Mouse (Mus musculus) effector memory CD4-positive, alpha-beta T cell, adult 5 months (primary cell): ENCODE results near the gene Nmral1. TPM values are rescaled to one million over a fixed set of nuclear protein-coding genes. Genes with fewer than 3 reads are reported as not detected.

Experiments
- polyA plus RNA-seq: library from polyadenylated mRNA; unstranded; fragments of 100-300 nt; shearing (Covaris generic); gene quantifications from one replicate; pipeline ENCODE4 v1.2.1, GENCODE M21; 2017

Nmral1 gene
- polyA plus RNA-seq, result 2.7 TPM

DNA sequence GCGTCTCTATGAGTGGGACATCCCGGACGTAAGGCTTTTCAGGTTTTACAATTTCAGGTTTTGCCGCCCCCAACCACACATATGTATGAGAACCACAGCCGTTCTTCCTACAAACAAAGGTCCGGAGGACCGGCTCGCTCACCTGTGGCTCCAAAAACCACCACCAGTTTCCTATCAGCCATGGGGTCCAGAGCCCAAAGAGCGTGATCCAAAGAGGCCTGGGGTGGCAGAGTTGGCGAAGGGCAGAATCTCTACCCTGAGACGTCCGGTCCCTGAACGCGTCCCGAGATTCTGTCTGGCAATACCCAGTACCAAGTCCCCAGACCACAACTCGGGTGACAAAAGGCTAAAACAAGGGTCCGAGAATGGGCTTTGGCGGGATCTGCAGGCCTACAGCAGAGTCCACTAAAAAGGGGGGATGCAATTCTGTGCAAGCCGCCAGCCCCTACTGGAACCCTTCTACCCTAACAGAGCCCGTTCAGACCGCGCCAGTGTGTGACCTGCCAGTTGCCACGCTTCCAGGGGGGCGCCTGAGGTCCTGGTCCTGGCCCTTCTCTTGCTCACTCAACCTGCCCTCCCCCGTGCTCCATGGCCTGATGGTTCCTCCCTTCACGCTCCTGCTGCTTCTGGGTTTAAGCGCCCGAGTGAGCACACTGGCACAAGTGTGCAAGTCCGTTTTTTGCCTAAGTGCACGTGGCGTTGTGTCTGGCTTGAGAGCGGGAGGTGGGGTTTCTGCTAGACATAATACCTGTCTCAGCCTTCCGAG, at the start of gene Nmral1:
Gene Nmral1 (minus strand): TSS at position 604 of the 766 bp plus-strand sequence.

DNA sequence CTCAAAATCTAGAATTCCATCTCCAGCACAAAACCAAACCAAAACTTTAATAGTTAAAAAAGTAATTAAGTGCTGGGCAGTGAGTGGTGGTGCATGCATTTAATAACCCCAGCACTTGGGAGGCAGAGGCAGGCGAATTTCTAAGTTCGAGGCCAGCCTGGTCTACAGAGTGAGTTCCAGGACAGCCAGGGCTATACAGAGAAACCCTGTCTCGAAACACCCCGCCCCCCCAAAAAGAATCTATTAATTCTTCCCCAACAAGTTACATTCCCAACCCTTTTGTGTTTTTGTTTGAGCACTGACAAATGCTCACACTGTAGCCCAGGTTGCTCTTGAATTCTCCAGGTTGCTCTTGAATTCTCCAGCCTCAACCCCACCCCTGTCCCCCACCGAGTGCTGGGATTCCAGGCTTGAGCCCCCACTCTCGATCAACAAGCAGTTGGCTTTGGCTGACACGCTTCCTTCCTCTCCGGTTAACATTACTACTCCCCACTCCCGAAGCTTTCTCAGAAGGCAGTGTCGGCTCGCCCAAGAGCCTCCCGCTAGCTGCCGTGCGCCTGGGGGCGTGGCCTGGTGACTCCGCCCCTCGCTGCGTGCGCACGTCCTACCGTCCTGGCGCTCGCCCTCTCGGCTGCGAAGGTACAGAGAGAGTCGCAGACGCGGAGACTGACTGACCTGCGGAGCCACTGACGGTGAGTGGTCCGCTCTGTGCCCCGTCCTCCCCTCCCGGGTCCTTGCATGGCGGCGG, 6.8 kb upstream of the Nmral1 start, which contains the start of gene Hmox2:
Gene Hmox2 (plus strand): TSS at position 582 of the 748 bp plus-strand sequence.

DNA sequence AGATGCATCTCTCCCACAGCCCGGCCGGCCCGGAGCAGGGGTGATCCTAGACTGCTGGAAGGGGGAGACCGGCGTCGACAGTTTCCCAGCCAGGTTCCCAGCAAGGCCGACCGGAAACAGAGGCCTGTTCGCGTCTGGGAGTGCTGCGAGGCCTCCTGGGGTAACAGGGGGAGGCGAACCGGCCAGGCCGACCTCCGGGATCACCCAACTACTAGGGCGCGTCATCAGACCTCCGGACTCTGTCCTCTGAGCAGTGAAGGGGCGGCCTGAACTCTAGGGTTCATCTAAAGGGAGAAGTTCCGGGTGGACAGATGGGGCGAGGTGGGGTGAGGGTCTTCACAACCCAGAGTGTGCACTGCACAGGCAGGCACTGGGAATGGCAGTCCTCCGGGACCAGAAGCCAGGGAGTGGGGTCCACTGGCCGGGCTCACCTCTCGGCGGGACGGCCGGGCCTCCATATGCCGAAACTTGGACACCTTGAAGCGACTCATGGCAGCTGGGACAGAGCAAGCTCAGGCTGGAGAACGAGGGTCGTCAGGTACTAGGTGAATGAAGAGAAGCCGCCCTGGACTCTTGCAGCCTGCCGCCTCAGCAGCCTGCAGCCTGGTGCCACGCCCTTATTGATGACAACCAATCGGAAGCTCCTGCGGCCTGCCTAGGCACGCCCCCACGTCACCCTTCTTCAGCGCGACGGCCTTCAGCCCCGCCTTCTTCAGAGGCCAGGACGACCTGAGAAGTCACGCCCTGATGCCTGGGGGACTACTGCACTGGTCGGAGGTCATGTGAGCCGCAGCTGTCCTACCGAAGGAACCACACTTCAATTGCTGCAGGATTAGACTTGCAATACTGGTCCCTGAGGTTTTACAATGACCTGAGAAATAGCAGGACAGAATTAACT, 39.8 kb downstream of the Nmral1 start, which contains the start of gene Coro7:
Gene Coro7 (minus strand): TSS at position 657 of the 898 bp plus-strand sequence.

Other genes with a start within 250 kb of the Nmral1 start
- not detected for gene Srl, start 177.5 kb downstream of the Nmral1 start, polyA plus RNA-seq
- gene Tfap4, start 159.5 kb downstream of the Nmral1 start, polyA plus RNA-seq, result 1.0 TPM
- 0.17 TPM for gene Glis2, start 124.6 kb downstream of the Nmral1 start, polyA plus RNA-seq
- gene Pam16, start 94.4 kb downstream of the Nmral1 start, polyA plus RNA-seq, result 9.7 TPM
- gene Vasn, start 79.4 kb downstream of the Nmral1 start, polyA plus RNA-seq, result 0.65 TPM
- gene Dnaja3, start 79.4 kb downstream of the Nmral1 start, polyA plus RNA-seq, result 33.5 TPM
- 103 TPM for gene Coro7, start 39.6 kb downstream of the Nmral1 start, polyA plus RNA-seq
- 47.4 TPM for gene Hmox2, start 7.0 kb upstream of the Nmral1 start, polyA plus RNA-seq
- 73.7 TPM for gene Cdip1, start 70.9 kb upstream of the Nmral1 start, polyA plus RNA-seq
- 0.31 TPM for gene 4930562C15Rik, start 116.1 kb upstream of the Nmral1 start, polyA plus RNA-seq
- gene Ubald1, start 161.0 kb upstream of the Nmral1 start, polyA plus RNA-seq, result 119 TPM
- gene Mgrn1, start 166.9 kb upstream of the Nmral1 start, polyA plus RNA-seq, result 61.7 TPM
- 57.5 TPM for gene Nudt16l1, start 219.4 kb upstream of the Nmral1 start, polyA plus RNA-seq
- 55.1 TPM for gene Anks3, start 244.8 kb upstream of the Nmral1 start, polyA plus RNA-seq